Mouse (Mus musculus): ENCODE measurements around the gene Camta1.

The Camta1 gene

DNA sequence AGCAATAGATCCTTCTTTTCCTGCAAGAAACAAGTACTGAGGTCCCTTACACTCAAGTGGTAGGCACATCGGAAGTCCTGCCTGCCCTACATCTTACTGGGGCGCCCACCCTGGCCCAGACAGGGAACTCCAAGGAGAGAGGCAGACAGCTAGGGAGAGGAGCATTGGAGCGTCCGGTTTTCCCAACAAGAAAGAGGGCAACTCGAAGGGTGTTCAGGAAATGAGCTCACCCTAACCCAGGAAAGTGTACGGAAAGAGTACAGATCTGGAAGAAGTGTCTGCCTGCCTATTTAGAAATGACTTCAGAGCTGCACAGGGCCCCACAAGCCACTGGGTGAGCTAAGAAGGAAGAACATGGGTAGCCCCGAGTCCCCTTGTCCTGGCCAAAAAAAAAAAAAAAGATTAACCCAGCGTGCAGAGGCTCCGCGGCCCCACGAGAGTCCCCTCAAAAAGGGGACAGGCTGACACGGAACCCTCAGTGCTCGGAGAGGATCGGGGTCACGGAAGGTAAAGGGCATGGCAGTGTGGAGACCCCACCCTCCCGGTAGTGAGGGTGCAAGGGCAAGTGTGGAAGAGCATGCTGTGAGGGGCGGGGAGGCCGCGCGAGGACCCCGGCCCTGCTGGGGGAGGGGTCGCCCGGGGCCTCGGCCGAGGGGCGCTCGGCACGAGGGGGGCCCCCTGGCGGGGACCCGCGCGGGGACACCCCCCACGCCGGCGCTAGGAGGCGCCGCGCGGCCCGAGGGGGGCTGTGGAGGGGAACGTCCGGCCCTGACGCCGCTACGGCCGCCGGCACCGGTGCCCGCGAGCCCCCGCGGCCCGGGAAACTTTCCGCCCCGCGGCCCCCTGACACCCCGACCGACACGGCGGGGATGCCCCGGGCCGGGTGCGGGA lies 990 bp downstream of the Camta1 start:
- peak; percentile 35 for DNase-seq (ENCODE audit: inconsistent ontology term)

DNA sequence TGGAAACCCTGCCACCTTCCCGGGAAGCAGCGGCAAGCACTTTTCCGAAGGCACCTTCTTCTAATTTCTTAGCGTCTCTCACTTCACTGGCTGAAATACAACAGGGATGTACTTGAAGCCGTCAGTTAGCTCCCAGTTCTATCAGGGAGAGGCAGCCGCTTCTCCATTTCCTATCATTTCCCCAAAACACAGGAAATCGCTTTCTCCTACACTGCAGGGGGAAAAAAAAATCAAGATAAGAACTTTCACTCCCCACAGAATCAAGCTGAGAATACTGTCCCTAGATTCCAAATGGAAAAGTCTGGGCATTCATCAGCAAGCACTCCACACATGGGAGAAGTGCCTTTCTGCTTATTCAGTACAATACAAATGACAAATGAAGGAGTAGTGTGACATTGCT lies 2.4 kb downstream of the Camta1 start:
- DNase-seq (ENCODE audit: inconsistent ontology term), result no peak

DNA sequence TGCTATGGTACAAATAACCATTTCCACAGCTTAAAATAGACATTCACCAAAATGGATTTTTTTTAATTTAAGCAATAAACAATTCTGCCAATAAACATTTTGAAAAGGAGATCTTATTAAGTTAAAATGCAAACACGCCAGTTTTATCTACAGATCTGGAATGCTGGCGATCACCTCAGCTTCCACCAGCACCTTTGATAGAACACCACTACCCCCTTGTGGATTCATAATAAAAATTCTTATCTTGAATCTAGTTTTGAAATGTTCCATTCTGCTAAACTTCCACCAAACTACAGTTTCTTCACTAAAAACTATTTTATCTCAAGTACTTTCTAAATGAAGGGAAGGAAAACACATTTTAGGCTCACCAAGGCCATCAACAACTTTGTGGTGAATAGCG lies 7.7 kb downstream of the Camta1 start:
- DNase-seq (ENCODE audit: inconsistent ontology term), result no peak

DNA sequence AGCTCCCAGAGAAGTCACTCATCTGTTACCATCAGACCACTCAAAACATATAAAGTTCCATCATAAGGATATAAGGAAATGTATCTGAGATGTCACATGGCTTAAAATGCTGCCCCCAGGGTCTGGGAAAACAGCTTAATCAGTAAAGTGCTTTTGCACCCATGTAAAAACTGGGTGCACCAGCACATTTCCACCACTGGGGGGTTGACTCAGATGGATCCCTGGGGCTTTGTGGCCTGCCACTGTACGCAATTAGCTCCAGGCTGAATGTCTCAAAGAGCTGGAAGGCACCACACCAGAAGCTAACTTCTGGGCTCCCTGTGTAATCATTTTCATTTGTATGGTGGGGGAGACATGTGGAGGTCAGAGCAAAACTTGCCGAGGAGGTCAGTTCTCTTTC lies 10.5 kb downstream of the Camta1 start:
- peak; percentile 48 for DNase-seq (ENCODE audit: inconsistent ontology term)

DNA sequence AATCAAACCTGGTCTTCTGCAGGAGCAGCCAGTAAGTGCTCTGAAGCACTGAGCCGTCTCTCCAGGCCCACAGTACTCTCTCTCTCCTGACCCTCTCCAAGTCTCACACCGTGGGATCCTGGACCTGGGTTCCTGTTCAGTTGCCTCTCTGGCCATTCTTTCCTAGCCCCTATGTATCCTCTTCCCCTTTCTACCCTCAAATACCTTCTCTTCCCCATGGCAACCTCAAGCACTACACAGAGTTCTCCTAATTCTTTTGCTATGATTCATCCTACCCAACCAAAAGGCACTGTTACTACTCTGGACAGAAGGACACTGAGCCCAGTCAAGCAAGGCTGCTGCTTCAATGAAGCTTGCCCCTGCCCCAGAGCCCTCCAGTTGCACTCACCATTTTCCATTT lies 19.1 kb downstream of the Camta1 start:
- DNase-seq (ENCODE audit: inconsistent ontology term), result peak; percentile 86

DNA sequence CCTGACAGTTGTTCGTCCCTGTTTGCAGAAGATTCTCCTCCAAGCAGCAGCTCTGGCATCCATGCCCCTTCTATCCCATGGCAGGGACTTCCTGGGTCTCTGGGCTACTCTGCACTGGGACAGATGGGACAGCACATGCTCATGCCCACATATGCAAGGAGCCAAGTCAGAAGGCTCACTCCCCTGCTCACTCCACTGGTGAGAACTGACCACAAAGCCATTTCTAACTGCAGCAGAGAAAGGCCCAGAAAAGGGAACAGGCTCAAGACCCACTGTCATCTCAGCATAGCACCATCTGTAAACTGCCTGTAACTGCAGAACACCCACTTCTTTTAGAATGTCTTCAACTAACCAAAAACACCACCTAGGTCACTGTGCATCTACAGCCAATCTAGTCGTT lies 23.2 kb downstream of the Camta1 start:
- no peak for DNase-seq (ENCODE audit: inconsistent ontology term)

DNA sequence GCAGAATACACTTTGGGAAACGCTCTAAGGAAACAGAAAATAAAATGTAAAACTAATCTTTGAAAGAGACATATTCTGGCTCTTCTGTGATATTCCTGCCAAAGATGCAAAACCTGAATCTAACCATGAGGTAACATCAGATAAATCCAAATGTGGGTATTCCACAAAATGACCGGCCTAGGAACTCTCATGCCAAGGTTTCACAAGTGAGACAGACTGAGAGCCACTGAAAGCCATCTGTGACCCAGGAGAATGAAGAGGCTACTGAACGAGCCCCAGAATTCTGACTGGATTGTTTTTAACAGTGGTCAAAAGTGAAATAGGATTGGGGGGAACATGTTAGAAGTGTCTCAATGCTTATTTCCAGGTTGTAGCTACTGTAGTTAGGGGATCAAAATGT lies 25.8 kb downstream of the Camta1 start:
- no peak for DNase-seq (ENCODE audit: inconsistent ontology term)

DNA sequence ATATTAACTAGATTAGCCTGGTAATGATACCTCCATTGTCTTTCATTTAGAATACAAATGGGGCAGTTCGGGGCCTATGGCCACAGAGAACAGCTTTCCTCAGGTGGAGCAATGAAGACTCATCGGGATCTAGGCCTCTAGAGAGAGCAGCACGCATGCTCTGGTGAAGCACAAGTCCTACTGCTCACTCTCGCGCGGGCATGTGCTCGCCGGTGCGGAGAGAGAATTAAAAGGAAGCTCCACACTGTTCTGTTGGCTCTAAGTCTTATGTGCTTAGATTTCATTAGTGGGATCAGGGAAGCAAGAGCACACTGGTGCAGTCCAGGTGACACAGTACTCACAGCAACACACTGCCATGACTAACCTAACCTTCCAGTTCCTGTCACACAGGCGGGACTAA lies 27.1 kb downstream of the Camta1 start:
- DNase-seq (ENCODE audit: inconsistent ontology term), result no peak

DNA sequence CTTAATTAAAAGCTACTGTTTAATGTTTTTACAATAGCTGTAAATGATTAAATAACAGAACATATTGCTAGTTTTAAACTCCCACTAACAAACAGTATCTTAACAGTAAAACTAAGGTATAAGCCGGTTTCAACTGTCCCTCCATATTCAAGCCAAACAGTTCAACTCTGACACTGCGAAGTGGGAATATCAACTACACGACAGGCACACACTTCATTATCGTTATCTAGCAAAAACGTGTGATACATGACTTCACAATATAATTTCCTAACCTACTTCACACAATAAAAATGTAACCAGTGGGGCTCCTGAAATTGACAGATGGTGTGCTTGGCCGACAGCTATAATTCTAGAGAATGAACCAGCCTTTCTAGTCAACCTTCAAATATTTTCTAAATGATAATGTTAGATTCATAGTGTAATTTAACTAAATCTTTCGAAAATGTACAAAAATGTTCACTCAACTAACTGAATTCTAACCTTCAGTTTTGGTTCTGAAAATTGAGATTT lies 27.7 kb downstream of the Camta1 start:
- no peak for DNase-seq (ENCODE audit: inconsistent ontology term)

DNA sequence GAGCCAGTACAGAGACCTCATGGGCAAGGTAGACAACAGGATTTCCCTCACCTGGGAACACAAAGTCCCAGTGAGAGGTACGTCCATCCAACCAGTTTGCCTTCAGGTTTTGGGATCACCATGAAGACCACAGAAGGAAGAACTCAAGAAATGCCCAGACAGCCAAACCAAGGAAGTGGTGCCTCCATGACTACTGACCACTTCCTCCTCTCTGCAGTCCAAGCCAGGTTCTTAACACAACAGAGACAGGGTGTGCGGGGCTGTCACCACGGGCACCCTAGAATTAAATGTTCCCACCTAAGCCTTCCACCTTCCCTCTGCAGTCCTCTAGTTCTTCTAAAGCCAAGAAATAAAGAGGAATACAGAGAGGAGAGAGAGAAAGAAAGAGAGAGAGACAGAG lies 33.8 kb downstream of the Camta1 start:
- DNase-seq (ENCODE audit: inconsistent ontology term), result no peak

DNA sequence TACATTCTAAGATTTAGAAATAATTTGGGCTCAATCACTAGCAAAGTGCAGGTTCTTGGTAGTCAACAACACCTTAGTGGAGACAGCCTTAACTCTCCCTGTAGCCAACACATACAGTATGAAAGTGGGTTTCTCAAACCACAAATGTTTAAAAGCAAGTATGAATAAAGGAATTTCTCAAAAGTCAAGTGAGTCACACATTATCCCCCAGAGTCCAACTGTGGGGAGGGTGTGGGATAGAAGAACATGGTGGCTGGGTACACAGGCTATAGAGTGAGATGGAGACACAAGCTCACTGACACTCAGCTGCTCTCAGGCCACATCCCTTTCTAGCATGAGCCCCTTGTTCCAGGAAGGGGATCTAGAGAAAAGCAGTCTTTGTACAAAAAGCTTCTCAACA lies 34.3 kb downstream of the Camta1 start:
- DNase-seq (ENCODE audit: inconsistent ontology term), result no peak

DNA sequence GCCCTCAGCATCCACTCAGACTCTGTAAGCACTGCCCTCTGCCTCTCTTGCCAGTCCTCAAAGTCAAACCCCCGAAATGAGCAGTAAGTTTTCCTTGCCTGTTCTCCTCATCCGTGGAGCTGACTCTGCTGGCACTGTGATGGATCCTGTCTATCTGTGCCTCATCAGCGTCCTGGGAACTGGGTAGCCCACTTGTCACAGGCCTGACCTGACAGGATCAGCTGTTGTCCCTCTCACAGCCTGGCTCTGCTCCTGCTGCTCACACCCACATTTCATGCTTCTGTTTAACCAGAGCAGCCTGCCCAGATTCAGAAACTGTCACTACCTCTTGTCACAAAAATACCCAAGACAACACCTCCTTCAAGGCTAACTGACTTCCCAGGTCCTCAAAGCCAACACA lies 37.7 kb downstream of the Camta1 start:
- no peak for DNase-seq (ENCODE audit: inconsistent ontology term)

DNA sequence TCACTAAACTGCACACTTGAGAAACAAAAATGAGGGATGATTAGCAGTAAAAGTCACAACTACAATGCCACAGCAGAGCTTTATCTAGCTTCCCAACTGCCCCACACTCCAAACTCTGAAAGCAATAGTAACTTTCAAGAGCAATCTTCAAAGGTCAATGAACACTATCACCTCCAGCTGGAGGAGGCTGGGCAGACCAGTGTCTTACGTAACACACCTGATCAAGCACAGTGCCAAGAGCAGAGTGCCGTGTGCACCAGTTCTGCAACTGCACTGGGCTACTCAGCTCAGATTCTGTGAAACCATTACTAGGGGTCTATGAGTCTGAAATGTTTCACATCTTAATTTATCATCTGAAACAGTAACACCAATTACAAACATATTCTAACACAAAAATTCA lies 38.7 kb downstream of the Camta1 start:
- no peak for DNase-seq (ENCODE audit: inconsistent ontology term)

DNA sequence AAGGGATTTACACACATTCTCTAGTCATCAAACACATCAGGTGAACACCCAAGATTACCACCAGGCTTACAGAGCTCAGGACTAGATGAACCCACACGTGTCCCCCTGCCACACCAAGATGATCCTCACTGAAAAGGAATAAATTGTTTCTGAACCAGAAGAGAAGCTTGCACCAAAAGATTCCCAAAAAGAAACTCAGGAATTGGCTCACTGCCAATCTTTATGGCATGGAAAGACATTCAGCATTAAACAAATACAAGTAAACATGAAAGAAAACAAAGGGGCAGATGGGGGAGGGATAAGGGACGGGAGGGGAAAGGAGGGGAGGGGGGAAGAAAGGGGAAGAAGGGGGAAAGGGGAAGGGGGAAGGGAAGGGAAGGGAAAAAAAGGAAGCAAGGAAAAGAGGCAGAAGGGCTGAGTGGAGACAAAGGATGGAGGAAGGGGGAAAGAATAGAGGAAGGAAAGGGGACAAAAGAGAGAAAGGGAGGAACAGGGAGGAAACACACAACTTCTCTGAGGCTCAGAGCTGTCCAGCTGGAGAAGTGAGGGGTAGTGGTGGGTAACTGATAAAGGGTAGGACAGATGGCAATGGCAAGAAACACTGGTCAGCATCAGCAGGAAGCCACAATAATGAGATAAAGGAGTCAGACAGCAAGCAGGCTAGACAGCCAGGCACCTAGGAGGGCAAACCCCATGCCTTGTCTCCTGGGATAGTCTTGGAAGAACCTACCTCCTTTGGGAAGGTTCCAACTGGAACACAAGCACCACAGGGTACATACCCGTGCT lies 43.5 kb downstream of the Camta1 start:
- DNase-seq (ENCODE audit: inconsistent ontology term), result no peak

DNA sequence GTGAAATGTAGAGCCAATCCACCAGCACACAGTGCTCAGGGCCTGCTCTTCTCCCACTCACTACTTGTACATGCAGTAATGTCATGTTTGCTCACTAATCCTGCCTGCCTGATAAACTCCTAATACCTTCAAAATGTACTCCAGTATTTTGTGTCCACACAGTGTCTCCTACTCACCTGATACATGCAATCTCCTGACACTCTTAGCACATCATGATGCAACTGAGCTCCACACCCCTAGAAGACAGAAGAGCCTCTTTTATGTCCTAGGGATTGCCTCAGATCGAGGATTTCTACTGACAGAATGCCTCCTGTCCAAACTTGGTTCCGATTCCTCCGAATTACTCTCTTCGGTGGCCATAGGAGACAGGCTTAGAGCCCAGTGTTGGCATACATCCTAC lies 48.0 kb downstream of the Camta1 start:
- no peak for DNase-seq (ENCODE audit: inconsistent ontology term)

DNA sequence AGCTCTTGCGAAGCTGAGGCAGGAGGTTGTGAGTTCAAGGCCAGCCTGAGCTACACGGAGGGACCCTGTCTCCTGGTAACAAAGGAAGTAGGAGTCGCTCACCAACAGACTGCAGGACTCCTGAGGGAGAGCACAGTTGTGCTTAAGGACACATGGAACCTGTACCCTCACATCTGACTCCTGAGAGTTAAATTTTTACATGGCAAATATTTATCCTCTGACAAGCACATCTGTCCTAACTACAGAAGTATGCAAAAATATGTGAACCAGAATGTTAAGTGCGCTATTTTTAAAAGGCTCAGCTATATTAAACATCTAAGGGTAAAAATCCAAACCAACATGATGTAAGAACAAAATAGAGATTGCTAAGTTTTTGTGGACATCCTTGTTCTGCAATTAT lies 56.0 kb downstream of the Camta1 start:
- DNase-seq (ENCODE audit: inconsistent ontology term), result no peak

DNA sequence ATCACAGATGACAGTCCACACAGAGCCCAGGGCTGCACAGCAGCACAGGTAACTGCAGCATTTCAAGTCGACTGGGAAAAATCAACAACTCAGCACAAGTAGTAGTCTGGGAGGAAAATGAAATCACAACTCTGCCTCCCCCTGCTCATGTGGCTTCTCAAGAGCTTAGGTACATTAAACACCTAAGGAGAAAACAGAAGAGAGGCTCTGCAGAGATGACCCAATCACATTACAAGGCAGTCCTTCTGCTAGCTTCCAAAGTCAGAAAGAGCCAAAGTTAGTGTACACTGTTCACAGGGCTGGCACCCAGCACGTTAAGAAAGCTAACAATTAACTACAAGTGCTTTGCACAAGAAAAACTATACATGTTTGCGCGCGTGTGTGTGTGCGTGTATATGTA lies 56.6 kb downstream of the Camta1 start:
- DNase-seq (ENCODE audit: inconsistent ontology term), result no peak

DNA sequence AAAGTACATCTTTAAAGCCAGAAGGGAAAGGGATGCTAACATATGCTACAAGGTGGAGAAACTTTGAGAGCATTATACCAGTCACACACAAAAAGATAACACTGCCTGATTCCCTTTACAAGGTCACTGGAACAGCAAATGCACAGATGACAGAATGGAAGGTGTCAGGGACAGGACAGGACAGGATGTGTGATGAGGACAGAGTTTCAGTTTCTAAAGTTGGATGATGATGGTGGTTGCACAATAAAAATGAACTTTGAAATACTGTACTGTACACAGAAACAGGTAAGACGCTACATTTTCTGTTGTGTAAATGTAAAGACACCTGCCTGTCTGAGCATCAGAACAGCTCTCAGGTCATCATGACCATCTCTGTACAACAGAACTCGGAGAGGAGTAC lies 57.5 kb downstream of the Camta1 start:
- DNase-seq (ENCODE audit: inconsistent ontology term), result no peak

DNA sequence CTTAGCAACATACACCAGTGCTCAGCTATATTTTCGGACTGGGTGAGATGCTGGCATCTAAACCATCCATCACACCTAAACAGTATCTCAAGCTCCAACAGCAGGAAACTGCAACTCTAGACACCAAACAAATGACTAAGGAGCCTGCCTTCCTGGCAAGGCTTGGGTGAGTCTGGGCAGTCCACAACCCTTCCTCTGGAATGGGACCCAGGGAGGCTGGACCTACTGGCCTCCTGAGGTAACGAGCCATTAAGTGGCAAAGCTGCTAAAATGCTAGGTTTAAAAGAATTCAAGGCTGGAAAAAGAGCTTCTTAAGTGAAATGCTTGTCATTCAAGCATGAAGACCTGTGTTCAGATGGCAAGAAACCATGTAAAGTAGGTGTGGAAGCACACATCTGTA lies 63.0 kb downstream of the Camta1 start:
- peak; percentile 30 for DNase-seq (ENCODE audit: inconsistent ontology term)

DNA sequence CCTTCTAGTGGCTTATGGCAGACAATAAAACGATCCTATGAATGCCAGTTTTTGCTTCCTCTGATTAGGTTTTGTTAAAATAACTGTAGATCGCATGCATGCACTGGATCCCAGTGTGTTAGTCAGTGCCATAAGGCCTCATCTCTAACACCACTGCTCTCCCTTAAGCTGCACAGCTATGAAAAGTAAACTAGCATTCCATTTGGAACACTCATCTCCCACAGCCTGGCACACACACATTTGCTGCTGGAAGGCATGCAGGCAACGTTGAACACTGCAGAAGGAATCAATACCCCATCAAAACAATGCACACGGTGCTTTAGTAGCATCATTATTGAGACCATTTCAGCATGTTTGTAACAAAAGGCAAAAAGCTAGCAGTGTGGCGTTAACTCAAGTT lies 68.0 kb downstream of the Camta1 start:
- peak; percentile 71 for DNase-seq (ENCODE audit: inconsistent ontology term)

DNA sequence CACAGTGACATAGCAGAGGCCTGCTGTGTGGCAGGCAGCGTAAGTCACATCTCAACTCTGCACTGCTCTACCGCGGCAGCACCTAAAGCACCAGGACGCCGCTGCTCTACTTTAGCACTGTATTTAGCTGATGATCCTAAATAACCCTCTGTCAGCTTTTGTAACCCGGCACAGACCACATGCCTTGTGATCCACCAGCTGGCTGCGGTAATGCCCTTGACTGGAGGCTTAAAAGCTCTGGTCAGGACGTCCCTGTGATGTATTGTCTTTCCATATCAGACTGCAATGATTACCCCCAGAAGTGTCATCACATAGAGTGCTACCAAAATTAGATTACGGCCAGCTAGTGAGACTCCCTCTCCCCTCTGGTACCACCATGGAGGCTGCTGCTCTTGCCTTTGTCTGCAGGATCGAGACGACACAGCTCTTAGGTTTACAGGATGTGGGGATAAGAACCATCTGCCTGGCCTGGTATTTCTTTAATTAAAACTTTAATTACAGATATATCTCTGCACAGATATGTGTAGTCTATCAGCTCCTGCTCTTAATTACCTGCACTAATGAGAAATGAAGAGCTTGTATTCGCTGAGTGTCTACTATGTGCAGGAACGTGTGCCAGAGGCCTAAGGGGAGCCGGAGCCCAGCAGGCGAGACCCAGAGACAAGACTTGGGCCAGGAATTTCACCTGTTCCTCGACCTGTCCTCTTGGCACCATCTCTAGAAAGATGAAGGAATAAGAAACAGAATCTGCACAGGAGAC lies 74.5 kb downstream of the Camta1 start:
- no peak for DNase-seq (ENCODE audit: inconsistent ontology term)

DNA sequence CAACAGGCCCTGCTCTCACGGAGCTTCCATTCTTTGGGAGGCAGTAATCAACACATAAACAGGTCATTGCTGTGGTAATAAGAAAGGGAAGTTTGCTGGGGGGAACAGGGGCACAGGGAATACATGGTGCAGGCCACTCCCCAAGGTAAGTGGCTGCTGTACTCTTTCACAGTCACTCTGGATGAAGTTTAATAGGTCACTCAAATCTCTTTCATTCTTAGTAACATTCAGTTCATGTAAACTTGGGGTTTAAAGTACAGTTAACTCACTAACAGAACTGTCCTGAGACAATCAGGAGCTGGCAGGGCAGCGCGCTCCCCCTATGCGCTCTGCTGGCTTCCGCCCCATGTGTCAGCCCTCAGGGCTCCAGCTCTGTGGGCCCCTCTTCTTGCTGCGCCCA lies 81.2 kb downstream of the Camta1 start:
- no peak for DNase-seq (ENCODE audit: inconsistent ontology term)

Data from Muller cell, postnatal 12 days (primary cell).